Mouse (Mus musculus) hindbrain, embryonic 14.5 days (tissue): Measurements from ENCODE around the gene F2r. TPM values are rescaled to one million over a fixed set of nuclear protein-coding genes. Genes with fewer than 3 reads are reported as not detected.

ENCODE experiments used
- ATAC-seq: fragments of 200-750 bp; cut with Nextera tagmentation; 2 replicates; pipeline ENCODE4 v1.8.0; 2017; ENCODE audit warnings: moderate number of reproducible peaks, mild to moderate bottlenecking, moderate TSS enrichment, moderate library complexity; ENCODE audit not compliant: low FRiP score
- DNase-seq: peaks from one replicate; pipeline ENCODE4 v3.0.0-alpha.2; 2015; ENCODE audit warnings: low spot score
- H3K27ac ChIP-seq: fragments of 300-500 bp; sonication (generic); 2 replicates; pipeline ENCODE4 v1.5.1; 2014; ENCODE audit warnings: mild to moderate bottlenecking, moderate library complexity
- H3K27me3 ChIP-seq: fragments of 300-500 bp; sonication (generic); 2 replicates; pipeline ENCODE4 v1.6.1; 2014; ENCODE audit warnings: mild to moderate bottlenecking, low read length, mixed read lengths; ENCODE audit not compliant: control insufficient read depth, insufficient read depth
- H3K36me3 ChIP-seq: fragments of 300-500 bp; sonication (generic); replicated peaks from 2 replicates; pipeline ENCODE4 v1.6.1; 2014; ENCODE audit not compliant: control insufficient read depth, insufficient read depth
- H3K4me1 ChIP-seq: fragments of 300-500 bp; sonication (generic); replicated peaks from 2 replicates; pipeline ENCODE4 v1.6.1; 2014; ENCODE audit warnings: antibody characterized with exemption, low read length, mixed read lengths; ENCODE audit not compliant: control insufficient read depth, insufficient read depth
- H3K4me2 ChIP-seq: fragments of 300-500 bp; sonication (generic); replicated peaks from 2 replicates; pipeline ENCODE4 v1.6.1; 2014; ENCODE audit warnings: mild to moderate bottlenecking, moderate library complexity
- H3K4me3 ChIP-seq: fragments of 300-500 bp; sonication (generic); replicated peaks from 2 replicates; pipeline ENCODE4 v1.5.1; 2014; ENCODE audit warnings: mild to moderate bottlenecking, low read length
- H3K9ac ChIP-seq: fragments of 300-500 bp; sonication (generic); 2 replicates; pipeline ENCODE4 v1.6.1; 2014
- H3K9me3 ChIP-seq: fragments of 300-500 bp; sonication (generic); 2 replicates; pipeline ENCODE4 v1.6.1; 2016; ENCODE audit warnings: low read length; ENCODE audit not compliant: control insufficient read depth
- WGBS: fragments of 180-500 bp; shearing (Covaris S2); extraction: QIAGEN DNeasy Blood & Tissue Kit; methylation state at CpG from one replicate; pipeline ENCODE4 v1.1.7; 2014; 5-methylcytosine and 5-hydroxymethylcytosine counted together
- polyA plus RNA-seq: library from polyadenylated mRNA; unstranded; fragments of >200 nt; fragmentation: Nextera tagmentation; extraction: Ambion mirVana; gene quantifications from 2 replicates; pipeline ENCODE4 v1.2.1, GENCODE M21; 2014

Gene F2r
- polyA plus RNA-seq, 1 experiment from 2014 or later = 69.4 TPM

- under 1% methylated on average over 21 of the region's 21 CpGs for WGBS
- H3K9ac ChIP-seq = peak overlapping the region; percentile 81
- peaks cover 25% of the 10 kb centered on the region; the same call in 1 of the 2 replicates for H3K4me1 ChIP-seq
- peak overlapping the region; percentile 26; the same call in 1 of the 2 replicates for H3K27ac ChIP-seq
- peak overlapping the region; percentile 65 for H3K4me3 ChIP-seq
- no peaks in the 10 kb centered on the region for H3K9me3 ChIP-seq
- peak overlapping the region; percentile 59 for H3K4me2 ChIP-seq
- peak; percentile 39 for DNase-seq
- no peaks in the 10 kb centered on the region for H3K36me3 ChIP-seq
- ATAC-seq = peak; percentile 64
- H3K27me3 ChIP-seq = no peaks in the 10 kb centered on the region
These were observed 566 bp downstream of the F2r start for GRCm38 (mm10) chr13:95617671-95618171.

- Histone ChIP-seq H3K4me1 (peaks cover 25% of the 10 kb centered on the region; the same call in 1 of the 2 replicates), H3K9ac (peak overlapping the region; percentile 81), H3K27ac (no peak overlapping the region), H3K36me3 (0 out of 2 replicates have a peak, but pooled peaks cover 2% of the 10 kb centered on the region), H3K9me3 (no peaks in the 10 kb centered on the region), H3K4me2 (peak overlapping the region; percentile 59), H3K4me3 (peak overlapping the region; percentile 65), H3K27me3 (no peaks in the 10 kb centered on the region)
- ATAC-seq (no peak), DNase-seq (no peak)
- 10% methylated on average over 17 of the region's 17 CpGs for WGBS
These were observed 1.1 kb downstream of the F2r start for GRCm38 (mm10) chr13:95617082-95617670.

- Histone ChIP-seq H3K9me3 (no peaks in the 10 kb centered on the region), H3K9ac (peak overlapping the region; percentile 81), H3K27ac (no peak overlapping the region), H3K4me1 (peaks cover 25% of the 10 kb centered on the region; the same call in 1 of the 2 replicates), H3K27me3 (no peaks in the 10 kb centered on the region), H3K4me2 (peak overlapping the region; percentile 59), H3K36me3 (peaks cover 7% of the 10 kb centered on the region; the same call in 1 of the 2 replicates), H3K4me3 (peak overlapping the region; percentile 65)
- DNase-seq (no peak), ATAC-seq (no peak)
- WGBS = 63% methylated on average over 11 of the region's 11 CpGs
These were observed 1.8 kb downstream of the F2r start for GRCm38 (mm10) chr13:95616512-95616911.

DNA sequence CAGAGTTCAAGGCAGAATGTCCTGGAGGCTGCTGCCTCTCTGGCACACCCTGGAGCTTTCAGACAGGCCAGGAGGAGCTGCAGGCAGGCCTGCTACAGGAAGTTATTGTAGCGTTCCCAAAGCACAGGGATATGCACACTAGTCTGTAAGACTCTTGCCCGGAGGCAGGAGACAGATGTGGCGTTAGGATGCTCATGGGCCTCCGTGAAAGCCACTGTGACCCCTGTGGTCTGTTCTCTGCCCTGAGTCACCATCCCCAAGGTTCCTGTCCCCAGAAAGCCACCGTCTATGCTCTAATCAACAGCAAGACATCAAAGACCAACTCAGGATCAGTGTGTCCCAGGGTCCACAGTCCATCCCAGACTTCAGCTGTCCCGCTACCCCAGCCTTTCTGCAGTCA lies 3.5 kb downstream of the F2r start:
- Histone ChIP-seq H3K9me3 (no peaks in the 10 kb centered on the region), H3K4me3 (no peak overlapping the region), H3K9ac (0 out of 2 replicates have a peak overlapping the region, but pooled peaks have one; percentile 14), H3K4me2 (no peak overlapping the region), H3K27ac (no peak overlapping the region), H3K4me1 (peaks cover 25% of the 10 kb centered on the region; the same call in 1 of the 2 replicates), H3K36me3 (peaks cover 7% of the 10 kb centered on the region; the same call in 1 of the 2 replicates), H3K27me3 (no peaks in the 10 kb centered on the region)
- 71% methylated on average over 6 of the region's 6 CpGs for WGBS
- DNase-seq (no peak), ATAC-seq (no peak)

DNA sequence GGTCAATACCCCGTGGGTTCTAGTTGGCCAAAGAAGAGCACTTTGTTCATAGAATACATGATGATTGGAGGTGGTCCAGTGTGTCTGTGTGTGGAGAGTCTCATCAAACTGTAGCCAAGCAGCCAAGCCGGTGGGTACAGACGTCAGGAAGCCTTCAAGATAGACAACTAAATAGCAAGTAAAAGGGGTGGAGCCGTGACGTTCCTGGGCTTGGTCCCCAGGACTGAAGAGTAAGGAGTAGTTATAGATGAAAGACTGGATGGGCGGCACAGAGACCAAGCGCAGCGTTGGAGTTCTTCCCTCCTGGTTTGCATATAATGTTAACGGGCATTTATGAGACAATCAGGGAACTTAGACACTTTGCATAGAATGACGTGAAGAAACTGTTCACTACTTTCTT lies 6.0 kb downstream of the F2r start:
- Histone ChIP-seq H3K36me3 (peaks cover 7% of the 10 kb centered on the region; the same call in 1 of the 2 replicates), H3K9ac (no peak overlapping the region), H3K4me3 (no peak overlapping the region), H3K4me2 (no peak overlapping the region), H3K9me3 (no peaks in the 10 kb centered on the region), H3K27ac (no peak overlapping the region), H3K27me3 (no peaks in the 10 kb centered on the region), H3K4me1 (peaks cover 25% of the 10 kb centered on the region; the same call in 1 of the 2 replicates)
- DNase-seq (no peak), ATAC-seq (no peak)
- WGBS = 93% methylated on average over 10 of the region's 10 CpGs

GRCm38 (mm10) chr13:95611752-95612151 lies 6.5 kb downstream of the F2r start:
- Histone ChIP-seq H3K27me3 (no peaks in the 10 kb centered on the region), H3K4me2 (no peak overlapping the region), H3K9me3 (no peaks in the 10 kb centered on the region), H3K9ac (no peak overlapping the region), H3K4me3 (no peak overlapping the region), H3K4me1 (peaks cover 20% of the 10 kb centered on the region; the same call in 1 of the 2 replicates), H3K27ac (no peak overlapping the region), H3K36me3 (peaks cover 7% of the 10 kb centered on the region; the same call in 1 of the 2 replicates)
- WGBS = 86% methylated on average over 4 of the region's 4 CpGs
- ATAC-seq = no peak
- DNase-seq = no peak

- H3K36me3 ChIP-seq = peaks cover 7% of the 10 kb centered on the region; the same call in 1 of the 2 replicates
- no peaks in the 10 kb centered on the region for H3K27me3 ChIP-seq
- H3K4me2 ChIP-seq = no peak overlapping the region
- ATAC-seq (no peak), DNase-seq (no peak)
- H3K9me3 ChIP-seq = no peaks in the 10 kb centered on the region
- H3K4me3 ChIP-seq = no peak overlapping the region
- no peak overlapping the region for H3K27ac ChIP-seq
- no peak overlapping the region for H3K9ac ChIP-seq
- H3K4me1 ChIP-seq = peaks cover 12% of the 10 kb centered on the region; the same call in 1 of the 2 replicates
- 89% methylated on average over 16 of the region's 16 CpGs for WGBS
These were observed 7.3 kb downstream of the F2r start for GRCm38 (mm10) chr13:95610786-95611562.

DNA sequence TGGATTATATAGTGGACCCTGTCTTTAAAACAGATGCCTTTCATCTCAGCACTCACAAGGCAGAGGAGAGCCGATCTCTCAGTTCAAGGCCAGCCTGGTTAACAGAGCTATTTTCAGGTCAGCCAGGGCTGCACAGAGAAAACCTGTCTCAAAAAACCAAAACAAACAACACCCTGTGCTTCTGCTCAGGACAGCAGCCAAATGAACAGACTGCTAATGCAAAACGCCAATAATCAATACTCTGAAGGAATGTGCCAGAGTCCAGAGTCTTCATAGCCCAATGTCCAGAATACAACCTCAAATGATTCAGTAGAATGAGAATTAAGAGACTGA lies 9.2 kb downstream of the F2r start:
- DNase-seq = no peak

DNA sequence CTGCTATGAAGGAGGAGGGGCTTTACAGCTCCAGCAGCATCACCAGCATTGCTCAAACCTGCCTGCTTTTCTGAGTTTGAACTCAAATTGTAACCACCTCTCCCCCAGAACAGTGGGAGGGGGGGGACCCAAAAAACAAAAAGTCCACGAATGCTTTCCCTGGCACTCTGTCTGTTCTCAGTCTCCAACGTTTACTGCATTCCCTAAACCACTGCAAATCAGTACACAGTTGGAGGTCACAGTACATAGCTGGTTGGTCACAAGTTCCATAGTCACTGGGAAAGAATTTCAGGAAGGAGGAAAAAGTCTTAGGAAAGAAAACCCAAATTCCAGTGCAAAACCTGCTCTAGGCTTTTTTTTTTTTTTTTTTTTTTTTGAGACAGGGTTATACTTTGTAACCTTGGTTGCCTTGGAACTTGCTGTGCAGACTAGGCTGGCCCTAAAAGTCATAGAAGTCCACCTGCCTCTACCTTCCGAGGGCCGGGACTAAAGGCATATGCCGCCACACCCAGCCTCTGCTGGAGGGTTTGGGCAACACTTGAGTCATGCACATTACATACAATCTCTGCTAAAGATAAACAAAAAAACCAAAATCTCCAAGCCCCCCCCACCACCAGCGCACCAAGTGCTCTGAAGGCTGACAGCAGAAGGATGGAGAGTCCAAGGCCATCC lies 9.7 kb downstream of the F2r start:
- DNase-seq (no peak), ATAC-seq (no peak)
- Histone ChIP-seq H3K4me3 (no peak overlapping the region), H3K27me3 (no peaks in the 10 kb centered on the region), H3K9me3 (no peaks in the 10 kb centered on the region), H3K27ac (no peak overlapping the region), H3K4me2 (no peak overlapping the region), H3K4me1 (no peaks in the 10 kb centered on the region), H3K36me3 (peaks cover 25% of the 10 kb centered on the region), H3K9ac (no peak overlapping the region)
- WGBS = 89% methylated on average over 6 of the region's 6 CpGs

More for the DNA sequence above, 9.2 kb downstream of the F2r start:
- 88% methylated on average over 2 of the region's 2 CpGs for WGBS
- no peak overlapping the region for H3K27ac ChIP-seq
- peaks cover 20% of the 10 kb centered on the region for H3K36me3 ChIP-seq
- no peaks in the 10 kb centered on the region for H3K4me1 ChIP-seq
- ATAC-seq = no peak
- no peaks in the 10 kb centered on the region for H3K27me3 ChIP-seq
- H3K4me3 ChIP-seq = no peak overlapping the region
- H3K9ac ChIP-seq = no peak overlapping the region
- no peaks in the 10 kb centered on the region for H3K9me3 ChIP-seq
- no peak overlapping the region for H3K4me2 ChIP-seq
